Mouse (Mus musculus) erythroblast, embryonic 14.5 days (primary cell): Measurements from ENCODE around the gene Acvr1. TPM values are rescaled to one million over a fixed set of nuclear protein-coding genes. Genes with fewer than 3 reads are reported as not detected.

ENCODE experiments used
- H3K27me3 ChIP-seq: 2 replicates; pipeline ENCODE4 v1.6.1; 2012; ENCODE audit warnings: inconsistent platforms; ENCODE audit not compliant: control insufficient read depth
- H3K36me3 ChIP-seq: 2 replicates; pipeline ENCODE4 v1.6.1; 2012; ENCODE audit warnings: mild to moderate bottlenecking, inconsistent platforms; ENCODE audit not compliant: control insufficient read depth
- H3K4me1 ChIP-seq: 2 replicates; pipeline ENCODE4 v1.6.1; 2012; ENCODE audit warnings: inconsistent platforms; ENCODE audit not compliant: control insufficient read depth
- H3K4me3 ChIP-seq: replicated peaks from 2 replicates; pipeline ENCODE3; 2012; ENCODE audit warnings: moderate library complexity, mild to moderate bottlenecking, inconsistent platforms
- H3K9me3 ChIP-seq: 2 replicates; pipeline ENCODE4 v1.6.1; 2012; ENCODE audit warnings: low read length, inconsistent platforms, mixed read lengths; ENCODE audit not compliant: control insufficient read depth
- GATA1 ChIP-seq: IDR thresholded peaks from 2 replicates; pipeline ENCODE4 v1.6.1; 2012; ENCODE audit warnings: low read length, inconsistent platforms, mixed read lengths
- TAL1 ChIP-seq: IDR thresholded peaks from 3 replicates; pipeline ENCODE4 v1.6.1; 2012; ENCODE audit warnings: low read length, inconsistent platforms, mixed read lengths
- polyA plus RNA-seq: library from polyadenylated mRNA; stranded (reverse); fragments of >175 nt; gene quantifications from 2 replicates; pipeline ENCODE4 v1.2.3, GENCODE M21; 2012

The Acvr1 gene
- polyA plus RNA-seq, 1 experiment = not detected

DNA sequence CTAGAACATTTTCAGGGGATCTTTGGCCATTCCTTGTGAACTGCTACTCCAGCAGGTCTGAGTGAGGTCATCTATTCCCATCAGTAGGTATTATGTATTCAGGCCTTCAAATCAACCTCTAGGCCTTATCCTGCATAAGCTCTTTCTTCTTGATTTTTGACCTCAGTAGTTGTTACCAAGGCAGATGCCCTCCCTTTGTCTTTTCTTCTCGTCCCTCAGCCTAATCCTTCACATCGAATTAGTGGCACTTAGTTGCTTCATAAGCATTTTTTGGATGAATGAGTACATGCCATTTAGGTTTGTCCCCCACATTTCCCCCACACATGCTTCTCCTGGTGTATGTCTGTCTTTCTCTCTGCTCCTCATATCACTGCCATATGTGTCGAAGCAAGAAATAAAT lies 200.8 kb downstream of the Acvr1 start:
- Histone ChIP-seq H3K36me3 (no peaks in the 10 kb centered on the region), H3K27me3 (no peaks in the 10 kb centered on the region), H3K4me1 (no peaks in the 10 kb centered on the region), H3K4me3 (no peak overlapping the region), H3K9me3 (no peaks in the 10 kb centered on the region)
- TF ChIP-seq GATA1 = no peak
- no peak for TF ChIP-seq TAL1

DNA sequence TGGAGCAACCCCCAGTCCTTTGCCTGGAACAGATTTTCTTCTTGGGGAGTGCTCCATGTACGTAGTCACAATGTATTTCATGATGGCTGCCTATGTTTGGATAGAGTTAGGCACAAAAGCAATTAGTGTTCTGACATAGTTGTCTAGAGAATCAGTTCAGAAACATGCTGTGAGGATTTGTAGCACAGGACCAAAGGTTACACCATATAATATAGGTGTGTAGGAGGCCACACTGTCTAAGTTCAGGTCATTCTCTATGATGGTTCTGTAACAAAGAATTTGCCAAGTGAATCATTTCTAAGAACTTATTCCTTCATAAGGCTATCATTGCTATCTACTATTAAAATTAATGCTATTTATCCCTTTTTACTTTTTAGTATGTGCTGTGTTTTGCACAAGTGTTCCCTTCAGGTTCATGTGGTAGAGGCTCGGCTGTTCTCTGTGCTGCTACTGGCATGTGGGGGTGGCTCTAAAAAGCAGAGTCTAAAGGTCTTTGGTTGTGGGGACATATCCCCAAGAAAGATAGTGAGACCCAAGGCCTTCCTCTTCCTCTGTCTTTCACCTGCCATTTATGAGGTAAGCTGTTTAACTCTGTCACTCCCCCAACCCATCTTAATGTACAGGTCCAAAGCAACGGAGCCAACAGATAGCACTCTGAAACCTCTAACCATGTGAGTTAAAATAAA lies 205.5 kb downstream of the Acvr1 start:
- H3K27me3 ChIP-seq = peaks cover 15% of the 10 kb centered on the region
- H3K36me3 ChIP-seq = no peaks in the 10 kb centered on the region
- no peaks in the 10 kb centered on the region for H3K9me3 ChIP-seq
- TF ChIP-seq GATA1 (no peak), TAL1 (no peak)
- H3K4me3 ChIP-seq = no peak overlapping the region
- H3K4me1 ChIP-seq = no peaks in the 10 kb centered on the region

DNA sequence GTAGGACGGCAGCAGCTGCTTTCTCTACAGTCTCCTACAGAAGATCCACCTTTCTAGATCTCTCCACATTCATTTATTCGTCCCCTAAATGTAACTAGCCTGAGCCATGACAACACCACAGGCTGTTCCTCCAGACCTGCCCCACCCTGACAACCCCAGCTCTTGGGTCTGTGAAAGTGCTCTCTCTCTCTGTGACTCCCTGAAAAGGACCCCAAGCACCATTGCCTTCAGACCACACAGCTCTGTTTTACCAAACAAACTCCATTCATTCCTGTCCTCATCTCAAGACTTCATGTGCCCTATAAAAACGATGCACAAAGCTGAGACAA lies 208.9 kb downstream of the Acvr1 start:
- H3K27me3 ChIP-seq = peaks cover 18% of the 10 kb centered on the region
- H3K36me3 ChIP-seq = no peaks in the 10 kb centered on the region
- TF ChIP-seq TAL1 = no peak
- no peak for TF ChIP-seq GATA1
- no peak overlapping the region for H3K4me3 ChIP-seq
- H3K4me1 ChIP-seq = no peaks in the 10 kb centered on the region
- H3K9me3 ChIP-seq = no peaks in the 10 kb centered on the region

DNA sequence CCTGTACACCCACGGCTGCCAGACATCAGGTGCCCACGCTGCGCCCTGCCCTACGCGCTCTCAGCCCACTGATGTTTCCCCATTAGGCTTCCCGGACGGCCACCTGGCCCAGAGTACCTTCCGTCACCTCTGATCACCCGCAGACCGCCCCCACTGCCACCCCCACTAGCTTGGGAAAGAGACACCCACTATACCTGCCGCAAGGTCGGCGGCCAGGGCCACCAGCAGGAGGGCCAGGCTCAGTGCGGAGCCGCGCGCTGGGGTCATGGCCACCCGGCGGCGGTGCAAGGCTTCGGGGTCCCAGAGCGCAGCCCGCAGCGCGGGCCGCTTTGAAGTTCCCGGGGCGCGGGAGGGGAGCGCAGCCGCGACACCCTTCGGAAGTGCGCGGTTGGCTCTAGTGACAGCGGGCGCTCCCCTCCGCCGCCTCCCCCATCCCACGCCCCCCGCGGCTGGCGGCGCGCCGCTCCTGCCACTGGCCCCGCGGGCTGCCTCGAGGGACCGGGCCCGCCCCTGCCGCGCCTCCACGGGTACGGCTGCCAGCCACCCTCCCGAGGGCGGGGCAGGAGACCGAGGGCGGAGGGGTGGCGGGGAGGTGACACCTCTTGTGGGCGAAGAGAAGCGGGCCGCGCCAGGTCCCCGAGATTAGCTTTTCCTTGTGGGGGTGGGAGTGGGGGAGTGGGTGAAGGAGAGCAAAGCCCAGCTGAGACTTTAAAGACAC lies 209.4 kb downstream of the Acvr1 start, which contains the start of gene Acvr1c:
Acvr1c (minus strand) TSS at position 482 of the 718 bp plus-strand sequence.
- Histone ChIP-seq H3K9me3 (no peaks in the 10 kb centered on the region), H3K4me1 (no peaks in the 10 kb centered on the region), H3K4me3 (peak within 1 kb of the TSS; percentile 28), H3K36me3 (no peaks in the 10 kb centered on the region), H3K27me3 (peaks cover 18% of the 10 kb centered on the region)
- TF ChIP-seq TAL1 (no peak), GATA1 (no peak)

DNA sequence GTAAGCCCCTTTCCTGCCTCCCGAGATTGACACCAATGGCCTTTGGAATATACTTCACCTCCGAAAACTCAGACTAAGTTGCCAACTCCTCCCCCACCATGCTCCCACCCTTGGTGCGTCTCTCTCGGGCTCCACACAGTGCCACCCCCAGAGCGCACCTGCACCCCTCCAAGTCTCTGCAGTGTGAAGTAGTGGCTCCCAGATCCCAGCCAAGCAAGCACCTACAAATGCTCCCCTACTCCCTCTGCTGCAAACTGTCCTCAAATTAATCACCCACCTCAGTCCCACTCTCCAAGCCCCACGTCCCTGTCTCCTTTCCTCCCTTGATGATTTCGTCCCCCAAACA lies 209.9 kb downstream of the Acvr1 start:
- H3K4me3 ChIP-seq = peak overlapping the region; percentile 28
- no peaks in the 10 kb centered on the region for H3K4me1 ChIP-seq
- TF ChIP-seq GATA1 = no peak
- H3K27me3 ChIP-seq = peaks cover 18% of the 10 kb centered on the region
- H3K9me3 ChIP-seq = no peaks in the 10 kb centered on the region
- H3K36me3 ChIP-seq = no peaks in the 10 kb centered on the region

DNA sequence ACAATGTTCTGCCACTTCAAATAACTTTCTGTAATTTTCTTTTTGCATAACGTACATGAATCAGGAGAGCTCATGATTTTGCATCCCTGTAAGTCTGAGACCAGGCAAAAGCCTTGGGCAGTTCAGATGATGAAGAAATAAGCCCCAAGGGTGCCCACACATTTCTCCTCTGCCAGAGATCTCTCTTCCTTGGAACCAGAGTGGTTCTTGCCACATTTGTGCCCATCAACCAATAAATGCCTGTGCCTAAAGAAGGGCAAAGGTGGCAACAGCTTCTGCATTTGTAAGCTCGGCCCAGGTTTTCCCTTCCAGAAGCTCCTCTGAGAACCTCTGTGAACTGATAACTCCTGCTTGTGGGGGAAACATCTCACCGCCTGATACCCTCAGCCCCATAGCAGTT lies 212.6 kb downstream of the Acvr1 start:
- TF ChIP-seq GATA1 (no peak), TAL1 (no peak)
- no peaks in the 10 kb centered on the region for H3K36me3 ChIP-seq
- H3K9me3 ChIP-seq = no peaks in the 10 kb centered on the region
- H3K4me1 ChIP-seq = no peaks in the 10 kb centered on the region
- no peak overlapping the region for H3K4me3 ChIP-seq
- peaks cover 18% of the 10 kb centered on the region for H3K27me3 ChIP-seq

DNA sequence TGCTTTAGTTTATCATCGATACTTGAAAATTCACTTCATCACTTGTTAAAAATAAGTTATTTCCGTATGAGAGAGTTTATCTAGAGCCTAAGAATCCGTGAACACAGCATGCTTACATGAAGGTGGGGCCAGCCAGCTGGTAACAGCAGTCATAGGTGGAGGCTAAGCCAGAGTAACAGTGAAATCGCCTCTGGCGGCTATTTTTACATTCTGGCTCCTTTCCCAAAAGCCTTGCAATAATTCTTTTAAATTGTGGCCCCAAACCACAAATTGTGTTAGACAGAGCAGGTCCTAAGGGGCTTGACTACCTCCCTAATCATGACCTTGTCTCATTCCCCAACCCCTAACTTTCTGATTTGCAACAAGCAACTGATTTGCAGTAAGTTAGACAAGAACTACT lies 214.1 kb downstream of the Acvr1 start:
- H3K36me3 ChIP-seq = no peaks in the 10 kb centered on the region
- TF ChIP-seq TAL1 (no peak), GATA1 (no peak)
- no peak overlapping the region for H3K4me3 ChIP-seq
- H3K27me3 ChIP-seq = peaks cover 14% of the 10 kb centered on the region
- no peaks in the 10 kb centered on the region for H3K4me1 ChIP-seq
- no peaks in the 10 kb centered on the region for H3K9me3 ChIP-seq

DNA sequence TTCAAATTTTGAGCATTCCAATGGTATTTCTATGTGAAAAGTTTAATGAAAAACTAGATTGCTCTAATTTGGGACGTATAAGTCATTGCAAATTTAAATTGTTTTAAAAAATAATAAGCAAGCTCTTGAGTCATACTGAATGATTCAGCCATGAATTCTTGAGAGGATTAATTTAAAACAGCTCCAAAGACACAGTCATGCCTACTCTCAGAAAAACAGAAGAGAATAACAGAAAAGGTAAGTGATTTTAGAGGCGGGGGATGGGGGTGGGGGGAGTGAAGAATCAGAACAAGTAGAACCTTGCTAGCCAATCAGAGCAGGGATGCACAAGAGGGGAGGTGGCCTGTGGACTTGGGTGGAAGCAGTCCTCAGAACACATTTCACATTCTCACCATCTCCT lies 216.3 kb downstream of the Acvr1 start:
- TF ChIP-seq TAL1 = no peak
- TF ChIP-seq GATA1 = no peak
- H3K4me3 ChIP-seq = no peak overlapping the region
- no peaks in the 10 kb centered on the region for H3K27me3 ChIP-seq
- H3K9me3 ChIP-seq = no peaks in the 10 kb centered on the region
- no peaks in the 10 kb centered on the region for H3K4me1 ChIP-seq
- H3K36me3 ChIP-seq = no peaks in the 10 kb centered on the region

Other genes with a start within 250 kb of the Acvr1 start
- not detected in 2 replicates for gene Acvr1c, start 209.3 kb downstream of the Acvr1 start, polyA plus RNA-seq
- gene Gm17409, start 97.0 kb downstream of the Acvr1 start, polyA plus RNA-seq = not detected in 2 replicates
- gene Upp2, start 141 bp upstream of the Acvr1 start, polyA plus RNA-seq = not detected in 2 replicates